Mouse (Mus musculus) embryonic facial prominence, embryonic 10.5 days (tissue): ENCODE results near the gene Eif2ak4. TPM values are rescaled to one million over a fixed set of nuclear protein-coding genes. Genes with fewer than 3 reads are reported as not detected.

Source experiments
- DNase-seq: peaks from one replicate; pipeline ENCODE4 v3.0.0-alpha.2; 2017; ENCODE audit warnings: low spot score
- H3K27ac ChIP-seq: fragments of 300-500 bp; sonication (generic); replicated peaks from 2 replicates; pipeline ENCODE4 v1.5.1; 2016; ENCODE audit warnings: mild to moderate bottlenecking
- H3K27me3 ChIP-seq: fragments of 300-500 bp; sonication (generic); replicated peaks from 2 replicates; pipeline ENCODE4 v1.6.1; 2016; ENCODE audit warnings: low read depth, mild to moderate bottlenecking; ENCODE audit not compliant: poor library complexity, severe bottlenecking
- H3K36me3 ChIP-seq: fragments of 300-500 bp; sonication (generic); replicated peaks from 2 replicates; pipeline ENCODE4 v1.6.1; 2016; ENCODE audit warnings: mild to moderate bottlenecking, moderate library complexity
- H3K4me1 ChIP-seq: fragments of 300-500 bp; sonication (generic); 2 replicates; pipeline ENCODE4 v1.6.1; 2016
- H3K4me3 ChIP-seq: fragments of 300-500 bp; sonication (generic); 2 replicates; pipeline ENCODE4 v1.5.1; 2016; ENCODE audit warnings: mild to moderate bottlenecking, moderate library complexity
- H3K9me3 ChIP-seq: fragments of 300-500 bp; sonication (generic); 2 replicates; pipeline ENCODE4 v1.6.1; 2016; ENCODE audit warnings: mild to moderate bottlenecking
- WGBS: fragments of 180-500 bp; shearing (Covaris S2); methylation state at CpG from one replicate; pipeline ENCODE4 v1.1.7; 2016; 5-methylcytosine and 5-hydroxymethylcytosine counted together
- polyA plus RNA-seq: library from polyadenylated mRNA; unstranded; fragments of >200 nt; fragmentation: Nextera tagmentation; extraction: Ambion mirVana; gene quantifications from 2 replicates; pipeline ENCODE4 v1.2.1, GENCODE M21; 2016

Gene Eif2ak4
- polyA plus RNA-seq, 1 experiment from 2014 or later, result 13.9 TPM

- Histone ChIP-seq H3K27ac (no peak overlapping the region), H3K27me3 (peaks cover 55% of the 10 kb centered on the region), H3K36me3 (no peaks in the 10 kb centered on the region), H3K4me3 (no peak overlapping the region), H3K9me3 (no peaks in the 10 kb centered on the region), H3K4me1 (peaks cover 18% of the 10 kb centered on the region)
- no peak for DNase-seq
These were observed 12.5 kb upstream of the Eif2ak4 start for GRCm38 (mm10) chr2:118375931-118376330.

GRCm38 (mm10) chr2:118379756-118380155 is 8.7 kb upstream of the Eif2ak4 start:
- no peak for DNase-seq
- H3K4me1 ChIP-seq, result no peaks in the 10 kb centered on the region
- no peaks in the 10 kb centered on the region for H3K9me3 ChIP-seq
- H3K27me3 ChIP-seq, result peaks cover 20% of the 10 kb centered on the region
- no peak overlapping the region for H3K27ac ChIP-seq
- WGBS, result 70% methylated on average over 1 of the region's 1 CpGs
- no peaks in the 10 kb centered on the region for H3K36me3 ChIP-seq
- no peak overlapping the region for H3K4me3 ChIP-seq

- WGBS, result 68% methylated on average over 5 of the region's 5 CpGs
- Histone ChIP-seq H3K27ac (no peak overlapping the region), H3K4me3 (no peak overlapping the region), H3K27me3 (no peaks in the 10 kb centered on the region; the same call in 1 of the 2 replicates), H3K4me1 (peaks cover 7% of the 10 kb centered on the region), H3K9me3 (no peaks in the 10 kb centered on the region), H3K36me3 (no peaks in the 10 kb centered on the region)
- DNase-seq, result peak; percentile 13
These were observed 5.0 kb upstream of the Eif2ak4 start for GRCm38 (mm10) chr2:118383387-118383786.

- H3K9me3 ChIP-seq, result no peaks in the 10 kb centered on the region
- peak overlapping the region; percentile 84 for H3K4me3 ChIP-seq
- 82% methylated on average over 3 of the region's 3 CpGs for WGBS
These were observed 1.2 kb downstream of the Eif2ak4 start for GRCm38 (mm10) chr2:118389569-118389968.

GRCm38 (mm10) chr2:118390072-118390471 is 1.7 kb downstream of the Eif2ak4 start:
- no peak for DNase-seq
- H3K27me3 ChIP-seq, result no peaks in the 10 kb centered on the region
- 90% methylated on average over 5 of the region's 5 CpGs for WGBS
- no peaks in the 10 kb centered on the region for H3K36me3 ChIP-seq
- H3K9me3 ChIP-seq, result peaks cover under 1% of the 10 kb centered on the region; the same call in 1 of the 2 replicates
- peaks cover 24% of the 10 kb centered on the region for H3K4me1 ChIP-seq
- no peak overlapping the region for H3K27ac ChIP-seq
- peak overlapping the region; percentile 13; the same call in 1 of the 2 replicates for H3K4me3 ChIP-seq

More at GRCm38 (mm10) chr2:118389569-118389968, 1.2 kb downstream of the Eif2ak4 start:
- no peaks in the 10 kb centered on the region for H3K27me3 ChIP-seq
- DNase-seq, result no peak
- H3K27ac ChIP-seq, result no peak overlapping the region
- H3K36me3 ChIP-seq, result no peaks in the 10 kb centered on the region
- H3K4me1 ChIP-seq, result peaks cover 24% of the 10 kb centered on the region

- H3K4me1 ChIP-seq, result peaks cover 24% of the 10 kb centered on the region
- no peaks in the 10 kb centered on the region for H3K27me3 ChIP-seq
- H3K9me3 ChIP-seq, result peaks cover 10% of the 10 kb centered on the region; the same call in 1 of the 2 replicates
- no peak overlapping the region for H3K27ac ChIP-seq
- WGBS, result 84% methylated on average over 5 of the region's 5 CpGs
- DNase-seq, result no peak
- H3K4me3 ChIP-seq, result no peak overlapping the region
- H3K36me3 ChIP-seq, result 0 out of 2 replicates have a peak, but pooled peaks cover 4% of the 10 kb centered on the region
These were observed 2.8 kb downstream of the Eif2ak4 start for GRCm38 (mm10) chr2:118391201-118391600.

GRCm38 (mm10) chr2:118399751-118400150 is 11.3 kb downstream of the Eif2ak4 start:
- Histone ChIP-seq H3K27me3 (no peaks in the 10 kb centered on the region), H3K4me3 (no peak overlapping the region), H3K27ac (no peak overlapping the region), H3K4me1 (0 out of 2 replicates have a peak, but pooled peaks cover 2% of the 10 kb centered on the region), H3K36me3 (peaks cover 25% of the 10 kb centered on the region), H3K9me3 (peaks cover 10% of the 10 kb centered on the region; the same call in 1 of the 2 replicates)
- no peak for DNase-seq
- WGBS, result 87% methylated on average over 5 of the region's 5 CpGs

GRCm38 (mm10) chr2:118401834-118402727 is 13.7 kb downstream of the Eif2ak4 start:
- no peaks in the 10 kb centered on the region for H3K27me3 ChIP-seq
- WGBS, result 78% methylated on average over 5 of the region's 5 CpGs

GRCm38 (mm10) chr2:118404336-118404735 is 15.9 kb downstream of the Eif2ak4 start:
- Histone ChIP-seq H3K27ac (no peak overlapping the region), H3K36me3 (peaks cover 37% of the 10 kb centered on the region), H3K4me1 (0 out of 2 replicates have a peak, but pooled peaks cover 2% of the 10 kb centered on the region), H3K9me3 (no peaks in the 10 kb centered on the region), H3K4me3 (no peak overlapping the region), H3K27me3 (no peaks in the 10 kb centered on the region)
- WGBS, result 90% methylated on average over 5 of the region's 5 CpGs
- DNase-seq, result no peak

More at GRCm38 (mm10) chr2:118401834-118402727, 13.7 kb downstream of the Eif2ak4 start:
- H3K4me1 ChIP-seq, result 0 out of 2 replicates have a peak, but pooled peaks cover 2% of the 10 kb centered on the region
- no peak overlapping the region for H3K4me3 ChIP-seq
- no peak overlapping the region for H3K27ac ChIP-seq
- H3K9me3 ChIP-seq, result no peaks in the 10 kb centered on the region
- H3K36me3 ChIP-seq, result peaks cover 25% of the 10 kb centered on the region
- DNase-seq, result no peak

GRCm38 (mm10) chr2:118405568-118405967 is 17.1 kb downstream of the Eif2ak4 start:
- no peak overlapping the region for H3K4me3 ChIP-seq
- DNase-seq, result no peak
- 0 out of 2 replicates have a peak, but pooled peaks cover 2% of the 10 kb centered on the region for H3K4me1 ChIP-seq
- H3K36me3 ChIP-seq, result peaks cover 40% of the 10 kb centered on the region
- H3K9me3 ChIP-seq, result no peaks in the 10 kb centered on the region
- H3K27me3 ChIP-seq, result no peaks in the 10 kb centered on the region
- 88% methylated on average over 4 of the region's 4 CpGs for WGBS
- no peak overlapping the region for H3K27ac ChIP-seq

GRCm38 (mm10) chr2:118406811-118407210 is 18.4 kb downstream of the Eif2ak4 start:
- 0 out of 2 replicates have a peak, but pooled peaks cover 2% of the 10 kb centered on the region for H3K4me1 ChIP-seq
- no peaks in the 10 kb centered on the region for H3K27me3 ChIP-seq
- no peak for DNase-seq
- H3K36me3 ChIP-seq, result peaks cover 43% of the 10 kb centered on the region
- H3K27ac ChIP-seq, result no peak overlapping the region
- WGBS, result 74% methylated on average over 2 of the region's 2 CpGs
- H3K4me3 ChIP-seq, result no peak overlapping the region
- no peaks in the 10 kb centered on the region for H3K9me3 ChIP-seq

GRCm38 (mm10) chr2:118408336-118408895 is 20.0 kb downstream of the Eif2ak4 start:
- Histone ChIP-seq H3K27me3 (no peaks in the 10 kb centered on the region), H3K36me3 (peaks cover 51% of the 10 kb centered on the region), H3K9me3 (no peaks in the 10 kb centered on the region), H3K27ac (no peak overlapping the region), H3K4me1 (no peaks in the 10 kb centered on the region), H3K4me3 (no peak overlapping the region)
- no peak for DNase-seq
- WGBS, result 86% methylated on average over 4 of the region's 4 CpGs
